Mouse (Mus musculus) embryonic stem cell, embryonic (primary cell): ENCODE measurements at regions not wholly inside any gene's neighbourhood (a gene's known extent, or its start where the extent isn't known, plus 50 kb on each side); places are given as distances from the start of the nearest gene placed in this dataset.
"Not testable (repeated sequence)": the region's sequence is repeated elsewhere in the genome, so short reads cannot be mapped to it uniquely, and the experiment has no call there.

ENCODE experiments used
- CTCF ChIA-PET, 4 experiments: fragments of 300-600 bp in 2 of 4; fragments of 350-600 bp in 2 of 4; sonication (Branson Sonifier 250); formaldehyde crosslinking; loops; one replicate each; lab custom pipeline; 2022; ENCODE audit warnings: inconsistent platforms in 2 of 4; lab: Charles Lee
- POLR2A ChIA-PET, 4 experiments: fragments of 300-600 bp in 2 of 4; fragments of 350-600 bp in 2 of 4; sonication (Branson Sonifier 250); formaldehyde crosslinking; loops; one replicate each; lab custom pipeline; 2022; ENCODE audit warnings: antibody characterized with exemption in 4 of 4, inconsistent platforms in 1 of 4; lab: Charles Lee

- CTCF ChIA-PET = no interaction called here
- POLR2A ChIA-PET = interaction anchor here in 1 of 4 experiments (0.6 kb wide), 1 partner anchor 514 kb away, joined by 3 read pairs; no protein-coding TSS in a partner anchor
These were observed 650.7 kb upstream of the Cntnap5a start for GRCm38 (mm10) chr1:115033894-115034293.

- CTCF ChIA-PET, POLR2A ChIA-PET: not testable (repeated sequence)
These were observed 642.9 kb upstream of the Cntnap5a start for GRCm38 (mm10) chr1:115041701-115042100.

DNA sequence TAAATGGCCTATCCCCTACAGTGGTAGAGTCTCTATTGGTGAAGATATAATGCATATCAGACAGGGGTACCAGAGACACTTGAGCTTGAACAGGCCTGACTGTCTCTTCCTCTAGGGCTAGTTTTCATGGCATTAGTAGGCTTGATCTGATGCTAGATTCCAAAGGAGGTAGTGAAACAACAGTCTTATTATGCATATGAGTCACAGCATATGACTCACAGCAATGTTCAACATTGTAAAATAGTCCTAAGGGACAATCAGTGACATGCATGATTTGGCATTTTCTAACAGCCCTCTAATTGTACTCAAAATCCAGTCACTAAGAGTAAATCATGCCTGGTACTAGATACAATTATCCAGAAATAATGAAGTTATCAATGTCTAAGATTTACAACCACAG lies 626.1 kb upstream of the Cntnap5a start:
- ChIA-PET POLR2A (no interaction called here), CTCF (no interaction called here)
